Mouse (Mus musculus) telencephalon, adult 2 months (tissue): ENCODE results near the gene Fto.

Source experiments
- DNase-seq: peaks from one replicate; pipeline ENCODE4 v3.0.0-alpha.2; 2011; ENCODE audit warnings: low read depth, low spot score

Fto gene

DNA sequence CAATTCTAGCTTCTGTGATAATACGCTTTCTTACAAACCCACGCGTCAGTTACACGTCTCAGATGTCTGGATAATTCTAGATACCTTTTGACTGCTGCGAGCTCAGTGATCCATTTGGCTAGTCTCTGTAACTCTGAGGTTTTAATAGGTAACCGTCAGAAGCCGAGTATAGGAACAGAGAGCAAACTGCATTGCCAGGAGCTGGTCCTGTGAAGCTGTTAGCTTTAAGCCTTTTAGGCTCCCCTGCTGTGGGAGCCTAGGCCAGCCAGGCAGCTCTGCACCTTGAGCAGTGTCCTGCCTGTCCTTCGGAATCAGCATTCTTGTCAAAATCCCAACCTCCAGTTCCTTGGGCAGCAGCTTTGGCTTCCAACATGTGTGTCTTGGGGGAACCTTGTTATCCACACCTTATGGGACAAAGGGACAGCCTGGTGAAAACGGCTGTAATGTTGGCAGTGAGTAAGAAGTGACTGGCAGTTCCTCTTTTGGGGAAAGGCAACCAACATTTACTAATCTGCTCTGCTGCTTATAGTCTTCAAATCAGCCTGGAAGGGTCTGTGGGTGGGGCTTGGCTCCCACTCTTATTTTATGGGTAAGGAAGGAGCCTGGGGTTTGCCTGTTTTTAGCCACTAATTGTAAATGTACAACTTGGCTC is 77.2 kb downstream of the Fto start:
- no peak for DNase-seq

- no peak for DNase-seq
These were observed 78.9 kb downstream of the Fto start for GRCm38 (mm10) chr8:91392261-91392660.

- no peak for DNase-seq
These were observed 82.2 kb downstream of the Fto start for GRCm38 (mm10) chr8:91395340-91396055.

GRCm38 (mm10) chr8:91398053-91398452 is 84.7 kb downstream of the Fto start:
- DNase-seq, result no peak

DNA sequence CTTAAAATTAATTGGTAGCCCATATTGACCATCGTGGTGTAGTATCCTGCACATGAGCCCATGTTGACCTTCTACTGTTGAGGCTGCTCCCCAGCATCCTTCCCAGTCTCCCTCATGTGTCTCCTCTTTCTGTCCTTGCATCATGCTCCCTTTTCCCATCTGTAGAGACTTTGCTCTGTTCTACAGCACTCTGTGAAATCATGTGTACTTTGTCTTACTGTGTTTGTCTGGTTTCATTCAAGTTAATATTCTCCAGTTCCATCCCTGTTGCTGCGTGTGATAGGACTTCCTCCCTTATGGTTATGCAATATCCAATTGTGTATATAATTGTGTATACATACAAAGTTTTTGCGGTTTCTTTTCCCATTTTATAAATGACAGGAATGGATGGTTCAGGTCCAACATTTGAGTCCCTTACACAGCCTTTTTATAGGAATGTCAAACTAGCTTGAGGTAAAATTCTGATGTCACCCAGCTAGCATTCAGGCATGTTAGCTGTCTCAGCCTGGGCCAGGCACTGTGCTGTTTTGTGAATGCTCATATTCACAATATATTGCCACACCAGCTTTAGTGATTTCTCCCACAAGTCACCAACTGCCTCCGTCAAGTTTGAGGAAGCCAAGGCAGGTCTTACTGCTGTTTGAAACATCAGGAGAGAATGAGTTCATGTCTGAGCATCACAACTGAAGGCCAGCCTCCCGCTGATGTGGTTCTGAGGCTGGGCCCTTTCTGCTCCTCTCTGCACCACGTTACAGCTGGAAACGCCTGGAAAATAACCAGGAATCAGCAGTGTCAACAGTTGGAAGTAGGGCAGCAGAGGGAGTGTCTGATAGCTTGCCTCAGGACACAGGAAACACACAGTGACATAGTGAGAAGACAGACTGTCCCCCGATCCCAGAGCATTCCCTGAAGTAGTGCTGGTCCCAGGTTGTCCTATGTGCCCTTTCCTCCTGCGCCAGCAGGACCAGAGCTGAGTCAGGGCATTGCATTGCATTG is 90.0 kb downstream of the Fto start:
- DNase-seq, result no peak

DNA sequence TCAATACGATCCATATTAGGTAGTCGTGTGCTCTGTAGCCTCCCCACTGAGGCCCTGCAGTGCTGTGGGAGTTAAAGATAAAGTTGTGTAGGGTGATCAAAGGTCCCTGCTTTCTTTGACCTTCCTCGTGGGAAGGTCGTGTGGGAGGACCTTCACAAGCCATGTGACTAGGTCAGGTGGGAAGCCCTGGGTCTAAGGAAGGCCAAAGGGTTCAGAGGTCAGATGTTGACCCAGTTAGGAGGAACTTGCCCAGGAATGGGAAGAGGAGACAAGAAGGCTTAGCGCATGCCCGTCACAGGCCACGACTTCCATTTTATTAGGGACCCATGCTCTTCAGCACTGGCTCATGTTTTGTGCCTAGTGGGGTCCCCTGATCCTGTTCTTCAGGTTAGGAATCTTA is 91.0 kb downstream of the Fto start:
- no peak for DNase-seq

- DNase-seq, result no peak
These were observed 91.8 kb downstream of the Fto start for GRCm38 (mm10) chr8:91405099-91405498.

DNA sequence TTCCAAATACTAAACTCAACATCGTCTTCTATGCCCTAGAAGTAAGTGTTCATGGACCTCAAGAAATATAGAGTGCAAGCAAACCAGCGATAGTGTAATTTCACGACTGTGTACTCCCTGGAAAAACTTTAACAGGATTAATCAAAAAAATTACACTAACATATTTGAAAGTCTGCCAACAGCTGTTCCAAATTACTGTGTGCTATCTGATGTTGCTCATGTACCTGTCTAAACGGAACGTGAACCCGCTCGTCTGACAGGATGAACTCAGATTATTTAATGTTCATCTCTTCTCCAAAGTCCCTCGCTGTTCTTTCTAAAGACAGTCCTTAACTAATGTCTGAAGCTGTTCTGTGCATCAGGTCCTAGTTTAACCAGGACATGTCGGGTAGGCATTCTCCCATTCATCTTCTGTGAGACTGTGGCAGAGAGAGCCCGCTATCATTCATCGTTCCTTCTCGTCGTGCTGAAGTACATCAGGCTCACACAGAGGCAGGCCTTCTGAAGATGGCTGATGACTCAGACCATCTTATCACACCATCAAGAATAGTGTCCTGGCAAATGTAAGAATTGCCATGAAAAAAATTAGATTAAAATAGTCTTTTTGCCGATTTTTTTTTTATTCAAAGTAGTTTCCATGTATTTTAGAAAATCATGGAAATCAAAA is 93.4 kb downstream of the Fto start:
- no peak for DNase-seq

DNA sequence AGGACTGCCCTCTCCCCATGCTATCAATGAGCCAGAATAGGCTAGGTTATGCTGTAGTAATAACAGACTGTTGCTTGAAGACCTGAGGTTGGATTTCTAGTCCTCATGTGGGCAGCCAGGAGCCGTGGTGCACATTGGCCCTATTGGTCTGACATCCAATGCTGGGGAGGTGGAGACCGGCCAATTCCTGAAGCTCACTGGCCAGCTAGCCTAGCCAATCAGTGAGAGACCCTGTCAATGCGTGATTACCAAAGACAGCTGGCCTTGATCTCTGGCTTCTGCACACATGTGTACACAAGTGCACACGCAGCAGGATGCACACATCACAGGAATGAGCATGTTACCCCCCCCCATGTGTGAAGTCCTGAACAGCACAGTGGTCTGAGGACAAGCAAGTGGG is 94.6 kb downstream of the Fto start:
- no peak for DNase-seq

DNA sequence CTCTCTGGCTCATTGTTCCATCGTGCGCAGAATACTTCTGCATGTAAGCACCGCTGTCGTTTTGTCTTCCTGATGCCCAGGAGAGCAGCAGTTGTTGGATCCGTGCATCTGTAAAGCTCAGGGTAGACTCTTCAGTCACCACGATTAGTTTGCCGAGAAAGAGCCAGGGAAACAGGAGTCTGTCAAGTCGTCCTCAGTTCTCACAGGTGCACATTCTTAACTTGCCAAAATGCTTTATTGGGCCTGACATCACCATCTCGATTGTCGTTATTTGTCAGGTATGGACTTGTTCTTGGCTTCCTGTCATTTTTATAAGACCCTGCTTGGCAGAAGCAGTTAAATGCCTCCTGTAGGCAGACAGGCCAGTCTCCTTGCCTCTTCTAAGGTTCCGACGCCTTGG is 96.7 kb downstream of the Fto start:
- no peak for DNase-seq

DNA sequence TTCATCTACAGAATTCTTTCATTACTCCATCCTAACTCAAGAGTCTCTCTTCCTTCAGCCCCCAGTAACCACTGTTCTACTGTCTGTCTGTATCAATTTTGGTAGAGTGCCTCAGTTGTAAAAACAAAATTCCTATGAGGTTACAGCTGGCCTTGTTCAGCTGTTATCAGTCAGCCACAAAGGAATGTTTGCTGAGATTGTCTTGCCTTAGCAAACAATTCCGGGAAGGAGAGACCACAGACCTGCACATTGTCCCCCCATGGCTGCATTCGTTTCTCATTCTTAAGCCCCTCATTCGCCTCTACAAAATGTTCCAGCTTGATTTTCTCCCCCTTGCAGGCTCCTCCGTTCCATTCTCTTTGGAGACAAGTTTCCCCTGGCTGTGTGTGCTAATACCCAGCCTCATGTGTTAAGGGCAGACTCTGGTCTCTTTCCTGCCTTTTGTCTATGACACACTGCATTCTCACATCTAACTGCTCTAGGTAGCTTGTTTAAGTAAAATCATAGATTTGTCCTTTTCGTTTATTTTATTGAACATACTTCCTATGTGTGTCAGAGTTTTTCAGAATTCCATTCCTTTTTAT is 111.3 kb downstream of the Fto start:
- DNase-seq, result no peak

DNA sequence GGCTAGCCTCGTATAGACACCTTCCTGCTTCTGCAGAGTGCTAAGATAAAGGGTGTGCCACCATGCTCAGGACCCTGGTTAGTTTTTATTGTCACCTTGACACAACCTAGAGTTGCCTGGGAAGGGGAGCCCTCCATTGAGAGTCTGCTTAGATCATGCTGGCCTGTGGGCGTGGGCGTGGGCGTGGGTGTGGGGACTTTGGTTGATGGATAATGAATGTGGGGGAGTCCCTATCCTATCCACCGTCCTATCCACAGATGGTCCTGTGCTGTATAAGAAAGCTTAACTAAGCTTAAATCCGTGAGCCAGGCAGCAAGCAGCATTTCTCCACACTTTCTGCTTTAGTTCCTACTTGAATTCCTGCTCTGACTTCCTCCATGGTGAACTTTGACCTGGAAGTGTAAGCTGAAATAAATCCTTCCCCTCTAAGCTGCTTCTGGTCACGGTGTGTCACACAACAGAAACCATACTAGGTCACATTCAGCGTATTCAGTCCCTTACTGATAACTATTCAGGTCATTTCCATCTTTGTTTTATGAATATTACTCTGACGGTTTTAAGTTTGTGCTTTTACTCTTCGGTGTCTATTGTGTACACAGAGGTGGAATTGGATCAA is 112.0 kb downstream of the Fto start:
- DNase-seq, result no peak

- DNase-seq, result no peak
These were observed 113.2 kb downstream of the Fto start for GRCm38 (mm10) chr8:91426496-91426895.

DNA sequence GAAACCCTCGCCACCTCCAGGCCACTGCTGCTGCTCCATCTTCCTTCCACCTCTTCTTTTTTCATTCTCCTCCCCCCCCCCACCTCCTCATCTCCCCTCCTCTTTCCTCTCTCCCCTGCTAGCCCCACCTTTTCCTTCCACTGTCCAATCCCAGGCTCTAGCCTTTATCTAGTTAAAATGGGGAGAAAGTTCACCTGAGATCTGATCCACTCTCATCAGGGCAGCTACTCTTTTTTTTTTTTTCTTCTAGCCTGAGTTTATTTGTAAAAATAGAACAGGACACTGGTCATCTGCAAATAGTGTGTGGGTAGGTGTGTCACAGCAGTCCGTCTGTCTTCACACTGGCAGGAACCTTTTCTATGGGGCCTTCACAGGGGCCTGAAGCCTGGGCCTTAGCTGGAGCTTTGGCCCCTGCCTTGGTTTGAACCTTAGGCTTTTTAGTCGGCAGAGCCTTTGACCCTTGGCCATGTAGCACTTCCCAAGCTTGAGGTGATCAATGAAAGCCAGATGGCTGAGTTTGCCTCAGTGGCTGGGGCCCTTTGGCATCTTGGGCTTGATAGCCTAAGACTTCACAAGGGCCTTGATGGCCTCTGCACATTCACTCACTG is 117.1 kb downstream of the Fto start:
- DNase-seq, result no peak

- DNase-seq, result no peak
These were observed 122.7 kb downstream of the Fto start for GRCm38 (mm10) chr8:91436036-91436435.

- no peak for DNase-seq
These were observed 130.6 kb downstream of the Fto start for GRCm38 (mm10) chr8:91443911-91444310.

- peak; percentile 18 for DNase-seq
These were observed 131.5 kb downstream of the Fto start for GRCm38 (mm10) chr8:91444636-91445410.

DNA sequence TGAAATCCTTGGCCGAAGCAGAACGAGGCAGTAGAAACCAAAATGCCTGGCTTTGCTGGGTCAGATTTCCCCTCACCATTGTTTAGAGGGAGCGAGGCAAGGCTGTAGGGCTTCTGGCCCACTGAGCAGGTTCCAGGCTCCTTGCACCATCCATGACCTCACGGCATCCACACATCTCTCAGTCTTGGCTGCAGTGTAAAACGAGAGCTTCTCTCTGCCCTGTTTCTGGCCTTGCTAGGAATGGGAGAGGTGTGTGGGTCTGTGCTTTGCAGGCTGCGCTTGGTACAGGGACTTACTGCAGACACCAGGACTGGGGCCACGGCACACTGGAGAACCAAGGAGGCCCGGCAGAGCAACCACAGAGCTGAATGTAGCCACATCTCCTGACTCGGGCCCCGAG is 132.2 kb downstream of the Fto start:
- DNase-seq, result no peak

GRCm38 (mm10) chr8:91446008-91446407 is 132.7 kb downstream of the Fto start:
- no peak for DNase-seq
